Mouse (Mus musculus): ENCODE measurements around the gene Brms1.

Gene Brms1

GRCm38 (mm10) chr19:5067040-5067799, 26.1 kb downstream of the Brms1 start:
- 35% methylated on average over 15 of the region's 15 CpGs for WGBS

- 5% methylated on average over 52 of the region's 56 CpGs for WGBS
These were observed 26.9 kb downstream of the Brms1 start, which contains the start of gene Cd248 for GRCm38 (mm10) chr19:5067867-5068569. Gene Cd248, plus strand, starts transcription at chr19:5068078.

- 42% methylated on average over 21 of the region's 21 CpGs for WGBS
These were observed 27.5 kb downstream of the Brms1 start for GRCm38 (mm10) chr19:5068570-5069234.

GRCm38 (mm10) chr19:5069486-5069885, 28.3 kb downstream of the Brms1 start:
- 83% methylated on average over 5 of the region's 5 CpGs for WGBS

- WGBS: 86% methylated on average over 7 of the region's 7 CpGs
These were observed 28.8 kb downstream of the Brms1 start for GRCm38 (mm10) chr19:5069978-5070377.

- 45% methylated on average over 11 of the region's 11 CpGs for WGBS
These were observed 29.9 kb downstream of the Brms1 start for GRCm38 (mm10) chr19:5071077-5071476.

DNA sequence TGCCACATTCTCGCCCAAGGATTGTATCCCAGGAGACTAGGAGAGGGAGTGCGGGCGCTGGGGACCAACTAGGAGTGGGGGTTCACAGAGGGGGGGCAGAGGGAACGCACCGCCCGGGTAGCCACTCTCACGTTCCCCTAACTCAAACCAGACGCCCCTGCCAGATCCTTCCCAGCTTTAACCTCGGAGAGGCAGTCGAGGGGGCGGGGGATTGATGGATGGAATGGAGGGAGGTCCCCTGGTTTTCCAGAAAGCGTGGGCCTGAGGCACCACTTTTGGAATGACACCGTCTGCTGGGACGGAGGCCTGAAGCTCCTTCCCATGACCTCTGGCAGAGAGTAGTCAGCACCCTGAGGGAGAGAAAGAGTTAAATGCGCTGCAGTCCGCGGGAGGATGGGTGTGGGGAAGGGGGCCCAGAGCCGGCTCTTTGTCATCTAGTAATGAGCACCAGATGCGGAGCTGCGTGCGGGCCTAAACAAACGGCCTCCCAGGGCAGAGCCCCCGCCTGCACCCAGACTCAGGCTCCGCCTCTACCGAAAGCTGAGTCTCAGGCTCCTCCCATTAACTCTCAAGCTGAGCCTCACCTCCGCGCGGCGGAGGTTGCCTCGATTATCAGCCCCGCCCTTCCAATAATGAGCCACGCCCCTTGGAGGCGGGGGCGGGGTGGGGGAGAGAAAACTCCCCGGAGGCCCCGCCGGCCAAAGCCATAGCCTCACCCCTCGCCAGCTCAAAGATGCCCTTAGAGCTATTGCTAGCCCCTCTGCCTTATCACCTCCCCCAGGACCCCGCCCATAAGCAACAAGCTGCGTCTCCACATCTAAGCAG, 30.6 kb downstream of the Brms1 start:
- 5% methylated on average over 40 of the region's 40 CpGs for WGBS

DNA sequence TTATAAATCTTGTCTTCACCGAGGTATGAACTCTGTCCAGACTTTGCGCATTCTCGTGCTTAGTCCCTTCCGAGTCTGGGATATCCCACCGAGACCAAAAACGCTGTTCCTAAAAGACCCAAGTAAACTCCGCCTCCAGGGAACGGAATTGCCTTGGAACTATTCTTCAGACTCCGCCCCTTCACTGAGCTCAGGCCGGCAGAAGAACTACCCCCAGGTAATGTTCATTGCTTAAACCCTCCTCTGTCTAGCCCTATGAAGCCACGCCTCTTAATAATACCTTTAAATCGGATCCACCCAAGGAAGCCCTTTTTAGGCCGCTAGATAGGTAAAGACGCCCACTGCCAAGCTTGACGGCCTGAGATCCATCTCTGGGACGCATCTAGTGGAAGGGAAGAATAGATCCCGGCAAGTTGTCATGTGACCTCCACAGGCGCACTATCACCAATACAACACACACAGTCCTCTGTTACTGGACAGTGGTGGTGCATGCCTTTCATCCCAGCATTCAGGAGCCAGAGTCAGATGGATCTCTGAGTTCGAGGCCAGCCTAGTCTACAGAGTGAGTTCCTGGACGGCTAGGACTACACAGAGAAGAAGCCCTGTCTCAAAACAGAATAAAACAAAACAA, 31.4 kb downstream of the Brms1 start:
- 5% methylated on average over 20 of the region's 20 CpGs for WGBS

DNA sequence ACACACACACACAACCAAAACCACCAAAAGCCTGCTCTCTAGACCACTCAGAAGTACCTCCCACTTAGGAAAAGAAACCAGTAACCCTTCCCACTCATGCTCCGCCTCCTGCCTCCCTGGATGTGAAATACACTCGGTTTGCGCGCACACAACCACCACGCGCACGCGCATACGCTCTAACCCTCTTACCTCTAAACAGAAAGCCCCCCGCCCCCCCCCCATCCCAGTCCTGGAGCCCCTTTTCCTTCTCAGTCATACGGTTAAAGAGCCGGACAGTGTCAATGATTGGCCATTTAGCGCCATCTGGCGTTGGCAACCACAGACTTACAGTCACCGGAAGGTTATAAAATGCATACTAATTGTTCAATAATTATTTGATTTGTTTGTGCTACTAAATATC, 31.9 kb downstream of the Brms1 start:
- WGBS: 2% methylated on average over 15 of the region's 15 CpGs

- WGBS: 19% methylated on average over 5 of the region's 5 CpGs
These were observed 32.4 kb downstream of the Brms1 start for GRCm38 (mm10) chr19:5073518-5073917.

- WGBS: 89% methylated on average over 1 of the region's 1 CpGs
These were observed 38.1 kb downstream of the Brms1 start for GRCm38 (mm10) chr19:5079279-5079678.

DNA sequence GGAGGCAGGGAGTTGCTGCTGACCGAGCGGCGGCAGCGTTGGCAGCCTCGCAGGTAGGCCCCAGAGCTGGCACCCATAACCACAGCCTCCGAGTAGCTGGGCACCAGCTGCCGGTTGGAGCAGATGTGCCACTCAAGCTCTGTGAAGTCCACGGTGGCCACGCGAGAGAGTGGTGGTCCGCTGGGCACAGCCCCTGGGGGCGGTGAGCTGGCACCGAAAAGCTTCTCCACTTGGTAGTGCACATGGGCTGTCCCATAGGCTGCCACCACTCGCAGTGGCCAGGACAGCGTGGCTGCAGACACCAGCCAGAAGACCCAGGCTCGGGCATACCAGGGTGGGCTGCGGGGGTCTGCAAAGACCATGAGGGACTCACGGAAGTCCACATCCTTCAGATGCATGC, 40.9 kb downstream of the Brms1 start:
- WGBS: 51% methylated on average over 18 of the region's 18 CpGs

DNA sequence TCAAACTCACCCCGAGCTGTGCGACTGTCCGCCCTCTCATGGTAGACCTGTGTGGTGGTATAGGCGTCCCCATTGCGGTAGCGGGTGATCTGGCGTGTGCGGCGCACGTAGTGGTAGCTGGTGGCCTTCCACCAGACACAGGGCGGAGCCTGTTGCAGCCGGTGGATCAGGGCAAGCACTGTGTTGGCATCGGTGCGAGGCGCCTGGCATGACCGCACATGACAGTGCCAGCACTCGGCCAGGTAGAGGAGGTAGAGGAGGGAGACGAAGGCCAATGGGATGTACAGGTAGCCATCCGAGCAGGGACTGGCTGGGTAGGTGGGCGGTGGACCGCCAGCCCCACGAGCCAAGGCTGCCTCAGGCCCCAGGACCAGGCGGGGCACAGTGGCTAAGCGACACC, 41.4 kb downstream of the Brms1 start:
- 65% methylated on average over 24 of the region's 24 CpGs for WGBS

DNA sequence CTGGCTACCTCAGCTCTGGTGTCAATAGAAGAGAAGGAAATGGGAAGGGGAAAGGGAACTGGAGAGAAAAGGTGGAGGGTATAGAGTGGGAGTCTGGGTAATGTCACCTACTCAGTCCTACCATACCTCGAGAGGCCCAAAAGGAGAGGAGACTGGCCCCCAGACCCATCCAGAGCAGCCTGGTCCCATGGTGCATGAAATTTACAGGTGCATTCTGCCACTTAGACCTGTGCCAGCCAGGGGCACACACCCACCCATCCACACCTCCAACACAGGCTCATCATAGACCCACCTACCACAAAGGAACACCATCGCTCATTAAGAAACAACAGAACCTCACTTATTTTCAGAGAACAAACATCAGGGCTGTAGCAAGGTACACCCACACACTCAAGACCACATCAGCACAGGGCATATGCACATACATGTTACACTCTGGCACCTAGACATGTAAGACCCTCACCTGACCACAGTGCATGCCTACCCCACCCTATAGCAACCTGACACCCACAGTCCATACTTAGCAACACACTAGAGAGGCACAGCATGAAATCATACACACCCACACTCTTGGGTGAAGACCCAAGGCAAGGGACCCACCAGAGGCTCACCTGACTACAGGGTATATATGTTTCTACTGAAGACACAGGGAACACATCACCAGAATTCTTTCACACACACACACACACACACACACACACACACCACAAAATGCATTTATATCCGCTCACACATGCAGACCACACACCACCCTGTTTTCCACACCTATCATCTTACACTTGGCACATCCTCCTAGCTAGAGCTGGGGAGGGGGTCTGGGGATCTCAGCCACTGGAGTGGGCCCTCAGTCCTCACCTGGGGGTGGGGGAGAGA, 43.0 kb downstream of the Brms1 start:
- WGBS: 33% methylated on average over 3 of the region's 3 CpGs

GRCm38 (mm10) chr19:5084834-5085144, 43.6 kb downstream of the Brms1 start:
- WGBS: 2% methylated on average over 15 of the region's 15 CpGs

- under 1% methylated on average over 64 of the region's 69 CpGs for WGBS
These were observed 44.1 kb downstream of the Brms1 start, which contains the start of gene Tmem151a for GRCm38 (mm10) chr19:5085145-5085863. Gene Tmem151a, minus strand, starts transcription at chr19:5085531.

DNA sequence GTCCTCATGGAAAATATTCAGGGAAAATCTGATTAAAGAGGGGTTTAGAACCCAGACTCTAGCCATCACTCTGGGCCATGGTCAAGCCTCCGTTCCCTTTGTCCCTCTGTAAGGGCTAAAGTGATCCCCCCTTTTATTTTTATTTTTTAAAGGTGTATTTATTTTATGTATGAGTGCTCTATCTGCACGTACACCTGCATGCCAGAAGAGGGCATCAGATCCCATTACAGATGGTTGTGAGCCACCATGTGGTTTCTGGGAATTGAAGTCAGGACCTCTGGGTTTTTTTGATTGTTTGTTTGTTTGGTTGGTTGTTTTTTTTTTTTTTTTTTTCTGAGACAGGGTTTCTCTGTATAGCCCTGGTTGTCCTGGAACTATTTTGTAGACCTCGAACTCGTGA, 45.4 kb downstream of the Brms1 start:
- WGBS: 58% methylated on average over 4 of the region's 4 CpGs

GRCm38 (mm10) chr19:5087884-5088728, 47.0 kb downstream of the Brms1 start, which contains the start of gene Yif1a:
Gene Yif1a, plus strand, starts transcription at chr19:5088538.
- WGBS: under 1% methylated on average over 58 of the region's 58 CpGs

DNA sequence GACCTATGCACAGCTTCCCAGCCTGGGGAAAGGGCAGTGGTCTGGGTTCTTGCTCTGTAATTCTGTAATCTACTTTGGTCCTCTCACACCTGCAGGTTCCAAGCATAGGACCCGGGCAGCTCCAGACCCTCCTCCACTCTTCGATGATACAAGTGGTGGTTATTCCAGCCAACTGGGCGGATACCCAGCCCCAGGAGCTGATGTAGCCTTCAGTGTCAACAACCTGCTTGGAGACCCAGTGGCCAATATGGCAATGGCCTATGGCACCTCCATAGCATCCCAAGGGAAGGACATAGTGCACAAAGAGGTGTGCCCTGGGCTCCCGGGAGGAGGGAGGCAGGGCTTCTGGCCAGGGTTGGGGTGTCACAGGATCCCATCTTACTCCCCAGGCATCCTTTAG, 48.2 kb downstream of the Brms1 start:
- 90% methylated on average over 4 of the region's 4 CpGs for WGBS

Measured in cerebral cortex, adult 2 months (tissue).